Mouse (Mus musculus) heart, embryonic 16.5 days (tissue): Measurements from ENCODE around the gene Sox21. TPM values are rescaled to one million over a fixed set of nuclear protein-coding genes. Genes with fewer than 3 reads are reported as not detected.

ENCODE experiments used
- ATAC-seq: fragments of 200-750 bp; cut with Nextera tagmentation; replicated peaks from 2 replicates; pipeline ENCODE4 v1.8.0; 2017; ENCODE audit warnings: moderate number of reproducible peaks; ENCODE audit not compliant: insufficient read depth, low FRiP score; ENCODE audit errors: extremely low read depth
- H3K27ac ChIP-seq: fragments of 300-500 bp; sonication (generic); 2 replicates; pipeline ENCODE4 v1.5.1; 2014; ENCODE audit warnings: mild to moderate bottlenecking, low read length, control low read depth, moderate library complexity
- H3K27me3 ChIP-seq: fragments of 300-500 bp; sonication (generic); 2 replicates; pipeline ENCODE4 v1.6.1; 2014; ENCODE audit warnings: low read length, mixed read lengths; ENCODE audit not compliant: control insufficient read depth, insufficient read depth
- H3K36me3 ChIP-seq: fragments of 300-500 bp; sonication (generic); 2 replicates; pipeline ENCODE4 v1.6.1; 2014; ENCODE audit not compliant: control insufficient read depth, insufficient read depth
- H3K4me1 ChIP-seq: fragments of 300-500 bp; sonication (generic); 2 replicates; pipeline ENCODE4 v1.6.1; 2014; ENCODE audit warnings: low read length, mixed read lengths; ENCODE audit not compliant: control insufficient read depth, insufficient read depth
- H3K4me2 ChIP-seq: fragments of 300-500 bp; sonication (generic); 2 replicates; pipeline ENCODE4 v1.6.1; 2014; ENCODE audit warnings: low read depth, mild to moderate bottlenecking, control low read depth, low read length
- H3K4me3 ChIP-seq: fragments of 300-500 bp; sonication (generic); 2 replicates; pipeline ENCODE4 v1.5.1; 2014; ENCODE audit warnings: mild to moderate bottlenecking, control low read depth, low read length
- H3K9ac ChIP-seq: fragments of 300-500 bp; sonication (generic); 2 replicates; pipeline ENCODE4 v1.6.1; 2014; ENCODE audit warnings: low read length, control low read depth
- H3K9me3 ChIP-seq: fragments of 300-500 bp; sonication (generic); replicated peaks from 2 replicates; pipeline ENCODE4 v1.6.1; 2016; ENCODE audit warnings: low read length; ENCODE audit not compliant: control insufficient read depth
- WGBS: fragments of 180-500 bp; shearing (Covaris S2); extraction: QIAGEN DNeasy Blood & Tissue Kit; methylation state at CpG from one replicate; pipeline ENCODE4 v1.1.7; 2014; 5-methylcytosine and 5-hydroxymethylcytosine counted together
- polyA plus RNA-seq: library from polyadenylated mRNA; unstranded; fragments of >200 nt; fragmentation: Nextera tagmentation; extraction: Ambion mirVana; gene quantifications from 2 replicates; pipeline ENCODE4 v1.2.1, GENCODE M21; 2015

The Sox21 gene
- 0.05 and 0.16 TPM in 2 replicates for polyA plus RNA-seq

DNA sequence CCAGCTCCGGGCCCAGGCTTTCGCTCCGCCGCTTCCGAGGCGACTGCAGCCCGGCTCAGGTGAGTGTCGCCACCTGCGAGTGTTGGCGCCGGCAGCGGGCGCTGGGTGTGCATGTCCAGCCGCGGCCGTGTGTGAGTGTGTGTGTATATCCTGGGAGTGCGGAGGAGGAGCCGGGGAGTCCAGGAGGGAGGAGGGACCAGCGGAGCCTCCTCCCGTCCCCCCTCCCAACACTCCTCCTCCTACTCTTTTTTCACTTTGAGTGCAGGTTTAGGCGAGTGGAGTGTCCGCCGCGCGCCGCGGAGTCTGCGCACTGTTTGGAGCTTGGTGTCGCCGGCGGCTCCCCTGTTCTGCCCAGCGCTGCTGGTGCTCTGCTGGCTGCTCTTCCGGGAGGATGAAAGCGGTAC lies at the start of gene Sox21:
Gene Sox21 (minus strand): TSS at position 145 of the 404 bp plus-strand sequence.
- Histone ChIP-seq H3K9me3 (no peaks in the 10 kb centered on the region), H3K27me3 (peaks cover 74% of the 10 kb centered on the region), H3K4me1 (peaks cover 26% of the 10 kb centered on the region), H3K9ac (peak within 1 kb of the TSS; percentile 51), H3K4me2 (peak within 1 kb of the TSS; percentile 81), H3K27ac (no peak within 1 kb of the TSS), H3K4me3 (peak within 1 kb of the TSS; percentile 56), H3K36me3 (no peaks in the 10 kb centered on the region)
- under 1% methylated on average over 33 of the region's 34 CpGs for WGBS
- peak; percentile 43 for ATAC-seq

GRCm38 (mm10) chr14:118286096-118286495 lies 49.3 kb upstream of the Sox21 start:
- H3K36me3 ChIP-seq, result no peaks in the 10 kb centered on the region
- no peaks in the 10 kb centered on the region for H3K4me1 ChIP-seq
- 88% methylated on average over 2 of the region's 2 CpGs for WGBS
- no peak overlapping the region for H3K4me3 ChIP-seq
- no peak for ATAC-seq
- no peaks in the 10 kb centered on the region for H3K9me3 ChIP-seq
- no peak overlapping the region for H3K4me2 ChIP-seq
- H3K27me3 ChIP-seq, result no peaks in the 10 kb centered on the region
- no peak overlapping the region for H3K9ac ChIP-seq
- no peak overlapping the region for H3K27ac ChIP-seq

- no peak for ATAC-seq
- Histone ChIP-seq H3K4me2 (no peak overlapping the region), H3K4me1 (no peaks in the 10 kb centered on the region), H3K9ac (no peak overlapping the region), H3K9me3 (peaks cover 11% of the 10 kb centered on the region), H3K36me3 (no peaks in the 10 kb centered on the region), H3K27me3 (no peaks in the 10 kb centered on the region), H3K27ac (no peak overlapping the region), H3K4me3 (no peak overlapping the region)
- WGBS, result 71% methylated on average over 14 of the region's 14 CpGs
Measured at GRCm38 (mm10) chr14:118282917-118283316, 46.1 kb upstream of the Sox21 start.

DNA sequence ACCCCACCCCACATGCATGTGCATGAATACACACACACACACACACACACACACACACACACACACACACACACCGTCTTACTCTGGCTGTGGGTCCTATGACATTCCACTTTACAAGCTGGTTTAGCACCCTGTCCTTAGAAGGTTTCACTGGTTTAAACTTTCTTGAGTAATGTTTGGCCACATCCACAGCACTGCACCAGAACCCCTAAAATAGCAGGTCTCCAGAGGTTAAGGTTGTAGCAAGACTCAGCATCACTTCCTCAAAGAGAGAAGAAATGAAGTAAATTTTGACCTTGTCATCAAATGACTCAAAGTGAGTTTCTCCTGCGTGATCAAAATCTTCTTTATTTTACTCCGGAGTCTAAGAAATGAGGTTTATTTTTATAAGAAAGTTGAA lies 45.4 kb upstream of the Sox21 start:
- H3K9ac ChIP-seq, result no peak overlapping the region
- H3K9me3 ChIP-seq, result peaks cover 11% of the 10 kb centered on the region
- WGBS, result 88% methylated on average over 3 of the region's 3 CpGs
- no peak overlapping the region for H3K4me3 ChIP-seq
- H3K27me3 ChIP-seq, result no peaks in the 10 kb centered on the region
- H3K4me2 ChIP-seq, result no peak overlapping the region
- no peaks in the 10 kb centered on the region for H3K36me3 ChIP-seq
- no peak overlapping the region for H3K27ac ChIP-seq
- no peak for ATAC-seq
- no peaks in the 10 kb centered on the region for H3K4me1 ChIP-seq

GRCm38 (mm10) chr14:118277704-118278498 lies 41.1 kb upstream of the Sox21 start:
- H3K9ac ChIP-seq, result no peak overlapping the region
- no peak for ATAC-seq
- H3K36me3 ChIP-seq, result no peaks in the 10 kb centered on the region
- 0 out of 2 replicates have a peak, but pooled peaks cover 2% of the 10 kb centered on the region for H3K27me3 ChIP-seq
- H3K4me1 ChIP-seq, result no peaks in the 10 kb centered on the region
- H3K27ac ChIP-seq, result no peak overlapping the region
- H3K9me3 ChIP-seq, result peaks cover 11% of the 10 kb centered on the region
- 77% methylated on average over 7 of the region's 7 CpGs for WGBS
- H3K4me3 ChIP-seq, result no peak overlapping the region
- no peak overlapping the region for H3K4me2 ChIP-seq

- no peak for ATAC-seq
- no peak overlapping the region for H3K9ac ChIP-seq
- H3K27ac ChIP-seq, result no peak overlapping the region
- H3K27me3 ChIP-seq, result 0 out of 2 replicates have a peak, but pooled peaks cover 2% of the 10 kb centered on the region
- H3K36me3 ChIP-seq, result no peaks in the 10 kb centered on the region
- no peak overlapping the region for H3K4me2 ChIP-seq
- H3K4me3 ChIP-seq, result no peak overlapping the region
- no peaks in the 10 kb centered on the region for H3K4me1 ChIP-seq
- 74% methylated on average over 6 of the region's 6 CpGs for whole genome bisulfite sequencing
- H3K9me3 ChIP-seq, result no peaks in the 10 kb centered on the region
Measured at GRCm38 (mm10) chr14:118272594-118273555, 36.0 kb upstream of the Sox21 start.

- Histone ChIP-seq H3K27ac (no peak overlapping the region), H3K9me3 (no peaks in the 10 kb centered on the region), H3K4me3 (no peak overlapping the region), H3K4me2 (no peak overlapping the region), H3K9ac (no peak overlapping the region), H3K27me3 (no peaks in the 10 kb centered on the region; the same call in 1 of the 2 replicates), H3K4me1 (no peaks in the 10 kb centered on the region), H3K36me3 (no peaks in the 10 kb centered on the region)
- WGBS, result 77% methylated on average over 4 of the region's 4 CpGs
- ATAC-seq, result no peak
Measured at GRCm38 (mm10) chr14:118268849-118269248, 32.0 kb upstream of the Sox21 start.

DNA sequence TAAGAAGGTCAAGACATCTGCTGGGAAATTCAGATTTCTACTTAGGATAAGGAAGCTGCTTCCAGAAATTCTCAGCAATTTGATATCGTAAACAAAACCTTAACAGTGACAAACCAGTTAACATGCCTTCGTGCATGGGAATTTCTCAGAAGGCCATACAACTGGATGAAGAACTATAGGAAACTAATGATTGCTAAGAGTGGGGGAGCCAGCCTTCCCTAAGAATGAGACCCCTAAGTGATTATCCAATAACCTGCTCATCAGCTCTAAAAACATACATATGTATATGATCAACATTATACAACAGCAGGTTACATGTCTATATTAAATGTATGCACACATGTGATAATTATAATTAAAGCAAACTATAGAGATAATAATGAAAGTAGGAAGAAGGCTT lies 29.8 kb upstream of the Sox21 start, which contains the start of gene Gm9376:
Gene Gm9376 (plus strand): TSS at position 301 of the 400 bp plus-strand sequence.
- H3K27ac ChIP-seq, result no peak within 1 kb of the TSS
- H3K36me3 ChIP-seq, result no peaks in the 10 kb centered on the region
- H3K4me3 ChIP-seq, result no peak within 1 kb of the TSS
- H3K9ac ChIP-seq, result no peak within 1 kb of the TSS
- no peaks in the 10 kb centered on the region; the same call in 1 of the 2 replicates for H3K27me3 ChIP-seq
- no peaks in the 10 kb centered on the region for H3K9me3 ChIP-seq
- H3K4me2 ChIP-seq, result no peak within 1 kb of the TSS
- ATAC-seq, result no peak
- H3K4me1 ChIP-seq, result no peaks in the 10 kb centered on the region
- WGBS, result 85% methylated on average over 2 of the region's 2 CpGs
